Mouse (Mus musculus): ENCODE results near the gene Gm7075. TPM values are rescaled to one million over a fixed set of nuclear protein-coding genes. Genes with fewer than 3 reads are reported as not detected.

The Gm7075 gene
- polyA plus RNA-seq, 1 experiment from 2014 or later: not detected

GRCm38 (mm10) chr10:63438736-63439262 lies 17.2 kb upstream of the Gm7075 start:
- no peak overlapping the region for H3K9ac ChIP-seq (replicated peaks; ENCODE audit: low read depth, low read length)
- H3K4me2 ChIP-seq (ENCODE audit: low read depth, low read length): no peak overlapping the region
- ATAC-seq (ENCODE audit: low read depth): no peak
- H3K4me3 ChIP-seq (ENCODE audit: low read depth, low read length): no peak overlapping the region
- H3K4me1 ChIP-seq (ENCODE audit: control insufficient read depth, insufficient read depth, low read length): no peaks in the 10 kb centered on the region
- no peak overlapping the region for H3K27ac ChIP-seq (ENCODE audit: low read depth, low read length)
- no peaks in the 10 kb centered on the region for H3K36me3 ChIP-seq (ENCODE audit: control insufficient read depth, insufficient read depth, low read length)
- H3K9me3 ChIP-seq (ENCODE audit: control insufficient read depth, low read length): no peaks in the 10 kb centered on the region
- no peaks in the 10 kb centered on the region for H3K27me3 ChIP-seq (ENCODE audit: control insufficient read depth, insufficient read depth, low read length)

GRCm38 (mm10) chr10:63432887-63433286 lies 11.3 kb upstream of the Gm7075 start:
- H3K36me3 ChIP-seq (ENCODE audit: control insufficient read depth, insufficient read depth, low read length): no peaks in the 10 kb centered on the region
- WGBS: 87% methylated on average over 2 of the region's 2 CpGs
- no peak for ATAC-seq (ENCODE audit: low read depth)

GRCm38 (mm10) chr10:63432099-63432498 lies 10.5 kb upstream of the Gm7075 start:
- WGBS: 94% methylated on average over 8 of the region's 8 CpGs
- H3K9me3 ChIP-seq (ENCODE audit: control insufficient read depth, low read length): no peaks in the 10 kb centered on the region
- no peak for ATAC-seq (ENCODE audit: low read depth)

More at GRCm38 (mm10) chr10:63432887-63433286, 11.3 kb upstream of the Gm7075 start:
- H3K9ac ChIP-seq (replicated peaks; ENCODE audit: low read depth, low read length): no peak overlapping the region
- H3K4me1 ChIP-seq (ENCODE audit: control insufficient read depth, insufficient read depth, low read length): peaks cover 2% of the 10 kb centered on the region; the same call in 1 of the 2 replicates
- no peak overlapping the region for H3K4me3 ChIP-seq (ENCODE audit: low read depth, low read length)
- no peaks in the 10 kb centered on the region for H3K9me3 ChIP-seq (ENCODE audit: control insufficient read depth, low read length)
- H3K4me2 ChIP-seq (ENCODE audit: low read depth, low read length): no peak overlapping the region
- H3K27me3 ChIP-seq (ENCODE audit: control insufficient read depth, insufficient read depth, low read length): no peaks in the 10 kb centered on the region
- no peak overlapping the region for H3K27ac ChIP-seq (ENCODE audit: low read depth, low read length)

GRCm38 (mm10) chr10:63431221-63431736 lies 9.7 kb upstream of the Gm7075 start:
- ATAC-seq (ENCODE audit: low read depth): no peak
- Histone ChIP-seq H3K36me3 (ENCODE audit: control insufficient read depth, insufficient read depth, low read length) (no peaks in the 10 kb centered on the region), H3K4me3 (ENCODE audit: low read depth, low read length) (no peak overlapping the region), H3K27ac (ENCODE audit: low read depth, low read length) (no peak overlapping the region), H3K9ac (replicated peaks; ENCODE audit: low read depth, low read length) (no peak overlapping the region), H3K4me2 (ENCODE audit: low read depth, low read length) (no peak overlapping the region), H3K9me3 (ENCODE audit: control insufficient read depth, low read length) (no peaks in the 10 kb centered on the region), H3K27me3 (ENCODE audit: control insufficient read depth, insufficient read depth, low read length) (no peaks in the 10 kb centered on the region), H3K4me1 (ENCODE audit: control insufficient read depth, insufficient read depth, low read length) (peaks cover 2% of the 10 kb centered on the region; the same call in 1 of the 2 replicates)
- WGBS: 91% methylated on average over 7 of the region's 7 CpGs

More at GRCm38 (mm10) chr10:63432099-63432498, 10.5 kb upstream of the Gm7075 start:
- Histone ChIP-seq H3K36me3 (ENCODE audit: control insufficient read depth, insufficient read depth, low read length) (no peaks in the 10 kb centered on the region), H3K27me3 (ENCODE audit: control insufficient read depth, insufficient read depth, low read length) (no peaks in the 10 kb centered on the region), H3K4me3 (ENCODE audit: low read depth, low read length) (no peak overlapping the region), H3K9ac (replicated peaks; ENCODE audit: low read depth, low read length) (no peak overlapping the region), H3K4me2 (ENCODE audit: low read depth, low read length) (no peak overlapping the region), H3K4me1 (ENCODE audit: control insufficient read depth, insufficient read depth, low read length) (peaks cover 2% of the 10 kb centered on the region; the same call in 1 of the 2 replicates), H3K27ac (ENCODE audit: low read depth, low read length) (no peak overlapping the region)

GRCm38 (mm10) chr10:63429785-63430305 lies 8.3 kb upstream of the Gm7075 start, which contains the start of gene Ctnna3:
Gene Ctnna3, plus strand, starts transcription at chr10:63430098.
- no peaks in the 10 kb centered on the region for H3K36me3 ChIP-seq (ENCODE audit: control insufficient read depth, insufficient read depth, low read length)
- H3K4me2 ChIP-seq (ENCODE audit: low read depth, low read length): peak within 1 kb of the TSS; percentile 60
- peaks cover 2% of the 10 kb centered on the region; the same call in 1 of the 2 replicates for H3K4me1 ChIP-seq (ENCODE audit: control insufficient read depth, insufficient read depth, low read length)
- H3K27me3 ChIP-seq (ENCODE audit: control insufficient read depth, insufficient read depth, low read length): no peaks in the 10 kb centered on the region
- WGBS: under 1% methylated on average over 55 of the region's 55 CpGs
- ATAC-seq (ENCODE audit: low read depth): peak; percentile 97
- no peaks in the 10 kb centered on the region for H3K9me3 ChIP-seq (ENCODE audit: control insufficient read depth, low read length)
- peak within 1 kb of the TSS; percentile 72 for H3K4me3 ChIP-seq (ENCODE audit: low read depth, low read length)
- H3K9ac ChIP-seq (replicated peaks; ENCODE audit: low read depth, low read length): peak within 1 kb of the TSS; percentile 39
- peak within 1 kb of the TSS; percentile 69 for H3K27ac ChIP-seq (ENCODE audit: low read depth, low read length)

- WGBS: 0% methylated on average over 34 of the region's 34 CpGs
- H3K9ac ChIP-seq (replicated peaks; ENCODE audit: low read depth, low read length): peak overlapping the region; percentile 39
- H3K4me1 ChIP-seq (ENCODE audit: control insufficient read depth, insufficient read depth, low read length): peaks cover 2% of the 10 kb centered on the region; the same call in 1 of the 2 replicates
- H3K4me2 ChIP-seq (ENCODE audit: low read depth, low read length): peak overlapping the region; percentile 60
- no peaks in the 10 kb centered on the region for H3K9me3 ChIP-seq (ENCODE audit: control insufficient read depth, low read length)
- H3K27me3 ChIP-seq (ENCODE audit: control insufficient read depth, insufficient read depth, low read length): no peaks in the 10 kb centered on the region
- no peaks in the 10 kb centered on the region for H3K36me3 ChIP-seq (ENCODE audit: control insufficient read depth, insufficient read depth, low read length)
- peak overlapping the region; percentile 72 for H3K4me3 ChIP-seq (ENCODE audit: low read depth, low read length)
- peak; percentile 95 for ATAC-seq (ENCODE audit: low read depth)
- peak overlapping the region; percentile 69 for H3K27ac ChIP-seq (ENCODE audit: low read depth, low read length)
Measured at GRCm38 (mm10) chr10:63429380-63429779, 7.8 kb upstream of the Gm7075 start.

GRCm38 (mm10) chr10:63429023-63429340 lies 7.4 kb upstream of the Gm7075 start:
- no peak for ATAC-seq (ENCODE audit: low read depth)
- Histone ChIP-seq H3K27ac (ENCODE audit: low read depth, low read length) (0 out of 2 replicates have a peak overlapping the region, but pooled peaks have one; percentile 22), H3K4me3 (ENCODE audit: low read depth, low read length) (peak overlapping the region; percentile 72), H3K4me2 (ENCODE audit: low read depth, low read length) (peak overlapping the region; percentile 60), H3K9ac (replicated peaks; ENCODE audit: low read depth, low read length) (peak overlapping the region; percentile 39; the same call in 1 of the 2 replicates), H3K4me1 (ENCODE audit: control insufficient read depth, insufficient read depth, low read length) (peaks cover 2% of the 10 kb centered on the region; the same call in 1 of the 2 replicates), H3K27me3 (ENCODE audit: control insufficient read depth, insufficient read depth, low read length) (no peaks in the 10 kb centered on the region), H3K9me3 (ENCODE audit: control insufficient read depth, low read length) (no peaks in the 10 kb centered on the region), H3K36me3 (ENCODE audit: control insufficient read depth, insufficient read depth, low read length) (no peaks in the 10 kb centered on the region)
- WGBS: 3% methylated on average over 11 of the region's 11 CpGs

- Histone ChIP-seq H3K9ac (replicated peaks; ENCODE audit: low read depth, low read length) (peak overlapping the region; percentile 39; the same call in 1 of the 2 replicates), H3K9me3 (ENCODE audit: control insufficient read depth, low read length) (no peaks in the 10 kb centered on the region), H3K36me3 (ENCODE audit: control insufficient read depth, insufficient read depth, low read length) (no peaks in the 10 kb centered on the region), H3K4me1 (ENCODE audit: control insufficient read depth, insufficient read depth, low read length) (peaks cover 2% of the 10 kb centered on the region; the same call in 1 of the 2 replicates), H3K27ac (ENCODE audit: low read depth, low read length) (0 out of 2 replicates have a peak overlapping the region, but pooled peaks have one; percentile 22), H3K4me2 (ENCODE audit: low read depth, low read length) (peak overlapping the region; percentile 60), H3K27me3 (ENCODE audit: control insufficient read depth, insufficient read depth, low read length) (no peaks in the 10 kb centered on the region), H3K4me3 (ENCODE audit: low read depth, low read length) (peak overlapping the region; percentile 72)
- no peak for ATAC-seq (ENCODE audit: low read depth)
- WGBS: 26% methylated on average over 19 of the region's 19 CpGs
Measured at GRCm38 (mm10) chr10:63428243-63429022, 6.8 kb upstream of the Gm7075 start.
